Mouse (Mus musculus) splenic B cell, adult 2 months (primary cell): ENCODE data around the gene Mgea5.

Experiments used
- DNase-seq: peaks from one replicate; pipeline ENCODE4 v3.0.0-alpha.2; 2011; ENCODE audit warnings: low read depth, low spot score
- H3K27me3 ChIP-seq: 2 replicates; pipeline ENCODE4 v1.6.1; 2012; ENCODE audit warnings: mild to moderate bottlenecking, low read length, moderate library complexity, mixed read lengths; ENCODE audit not compliant: control insufficient read depth, poor library complexity, insufficient read depth, severe bottlenecking
- H3K36me3 ChIP-seq: 2 replicates; pipeline ENCODE4 v1.6.1; 2012; ENCODE audit warnings: mild to moderate bottlenecking, low read length, moderate library complexity, mixed read lengths; ENCODE audit not compliant: control insufficient read depth, poor library complexity, insufficient read depth, severe bottlenecking

Mgea5 gene

GRCm38 (mm10) chr19:45737208-45737845 is 46.3 kb downstream of the Mgea5 start:
- H3K36me3 ChIP-seq: no peaks in the 10 kb centered on the region
- H3K27me3 ChIP-seq: no peaks in the 10 kb centered on the region; the same call in 1 of the 2 replicates
- no peak for DNase-seq

- H3K27me3 ChIP-seq: no peaks in the 10 kb centered on the region; the same call in 1 of the 2 replicates
- no peaks in the 10 kb centered on the region for H3K36me3 ChIP-seq
- no peak for DNase-seq
Observed at GRCm38 (mm10) chr19:45736855-45737207, 46.8 kb downstream of the Mgea5 start.

GRCm38 (mm10) chr19:45736241-45736640 is 47.4 kb downstream of the Mgea5 start:
- H3K27me3 ChIP-seq: no peaks in the 10 kb centered on the region; the same call in 1 of the 2 replicates
- no peaks in the 10 kb centered on the region for H3K36me3 ChIP-seq
- DNase-seq: no peak

GRCm38 (mm10) chr19:45734762-45735161 is 48.9 kb downstream of the Mgea5 start:
- Histone ChIP-seq H3K36me3 (no peaks in the 10 kb centered on the region), H3K27me3 (no peaks in the 10 kb centered on the region)
- DNase-seq: no peak

- H3K27me3 ChIP-seq: no peaks in the 10 kb centered on the region
- no peaks in the 10 kb centered on the region for H3K36me3 ChIP-seq
- DNase-seq: no peak
Observed at GRCm38 (mm10) chr19:45734191-45734590, 49.4 kb downstream of the Mgea5 start.

GRCm38 (mm10) chr19:45733564-45733963 is 50.1 kb downstream of the Mgea5 start:
- Histone ChIP-seq H3K36me3 (no peaks in the 10 kb centered on the region), H3K27me3 (no peaks in the 10 kb centered on the region)
- DNase-seq: no peak

- no peaks in the 10 kb centered on the region for H3K36me3 ChIP-seq
- no peaks in the 10 kb centered on the region for H3K27me3 ChIP-seq
- DNase-seq: no peak
Observed at GRCm38 (mm10) chr19:45731658-45732057, 52.0 kb downstream of the Mgea5 start.

GRCm38 (mm10) chr19:45730042-45730441 is 53.6 kb downstream of the Mgea5 start:
- no peaks in the 10 kb centered on the region for H3K36me3 ChIP-seq
- no peak for DNase-seq
- no peaks in the 10 kb centered on the region for H3K27me3 ChIP-seq

GRCm38 (mm10) chr19:45727231-45727630 is 56.4 kb downstream of the Mgea5 start:
- H3K27me3 ChIP-seq: no peaks in the 10 kb centered on the region
- no peaks in the 10 kb centered on the region for H3K36me3 ChIP-seq
- DNase-seq: no peak

GRCm38 (mm10) chr19:45725677-45726277 is 57.9 kb downstream of the Mgea5 start:
- no peak for DNase-seq
- Histone ChIP-seq H3K36me3 (no peaks in the 10 kb centered on the region), H3K27me3 (no peaks in the 10 kb centered on the region)

GRCm38 (mm10) chr19:45722188-45722587 is 61.4 kb downstream of the Mgea5 start:
- Histone ChIP-seq H3K36me3 (no peaks in the 10 kb centered on the region), H3K27me3 (no peaks in the 10 kb centered on the region)
- DNase-seq: no peak

- Histone ChIP-seq H3K27me3 (no peaks in the 10 kb centered on the region), H3K36me3 (no peaks in the 10 kb centered on the region)
- no peak for DNase-seq
Observed at GRCm38 (mm10) chr19:45718286-45718685, 65.4 kb downstream of the Mgea5 start.

- no peak for DNase-seq
- H3K27me3 ChIP-seq: no peaks in the 10 kb centered on the region
- H3K36me3 ChIP-seq: no peaks in the 10 kb centered on the region
Observed at GRCm38 (mm10) chr19:45717493-45718220, 66.0 kb downstream of the Mgea5 start.

- H3K27me3 ChIP-seq: no peaks in the 10 kb centered on the region
- H3K36me3 ChIP-seq: no peaks in the 10 kb centered on the region
- DNase-seq: no peak
Observed at GRCm38 (mm10) chr19:45708704-45709103, 74.9 kb downstream of the Mgea5 start.
